Mouse (Mus musculus) liver, embryonic 16.5 days (tissue): ENCODE measurements around the gene 1110032A03Rik. TPM values are rescaled to one million over a fixed set of nuclear protein-coding genes. Genes with fewer than 3 reads are reported as not detected.

ENCODE experiments used
- ATAC-seq: fragments of 200-750 bp; cut with Nextera tagmentation; 2 replicates; pipeline ENCODE4 v1.8.0; 2017; ENCODE audit warnings: low read depth, mild to moderate bottlenecking, moderate number of reproducible peaks, moderate library complexity
- H3K27ac ChIP-seq: fragments of 300-500 bp; sonication (generic); 2 replicates; pipeline ENCODE4 v1.5.1; 2014; ENCODE audit warnings: mild to moderate bottlenecking, low read length
- H3K27me3 ChIP-seq: fragments of 300-500 bp; sonication (generic); 2 replicates; pipeline ENCODE4 v1.6.1; 2014; ENCODE audit warnings: low read depth, low read length, mixed read lengths; ENCODE audit not compliant: control insufficient read depth, insufficient read depth
- H3K36me3 ChIP-seq: fragments of 300-500 bp; sonication (generic); 2 replicates; pipeline ENCODE4 v1.6.1; 2014; ENCODE audit warnings: mild to moderate bottlenecking; ENCODE audit not compliant: control insufficient read depth, insufficient read depth
- H3K4me1 ChIP-seq: fragments of 300-500 bp; sonication (generic); 2 replicates; pipeline ENCODE4 v1.6.1; 2014; ENCODE audit warnings: low read depth, low read length, mixed read lengths; ENCODE audit not compliant: control insufficient read depth
- H3K4me2 ChIP-seq: fragments of 300-500 bp; sonication (generic); 2 replicates; pipeline ENCODE4 v1.6.1; 2014; ENCODE audit warnings: low read depth, low read length, mixed read lengths
- H3K4me3 ChIP-seq: fragments of 300-500 bp; sonication (generic); 2 replicates; pipeline ENCODE4 v1.5.1; 2014; ENCODE audit warnings: low read depth, mild to moderate bottlenecking, low read length
- H3K9ac ChIP-seq: fragments of 300-500 bp; sonication (generic); 2 replicates; pipeline ENCODE4 v1.6.1; 2014; ENCODE audit warnings: low read depth, low read length
- H3K9me3 ChIP-seq: fragments of 300-500 bp; sonication (generic); replicated peaks from 2 replicates; pipeline ENCODE4 v1.6.1; 2016; ENCODE audit warnings: low read length; ENCODE audit not compliant: control insufficient read depth
- WGBS: fragments of 180-500 bp; shearing (Covaris S2); extraction: QIAGEN DNeasy Blood & Tissue Kit; methylation state at CpG from one replicate; pipeline ENCODE4 v1.1.7; 2014; ENCODE audit not compliant: insufficient replicate concordance; 5-methylcytosine and 5-hydroxymethylcytosine counted together
- polyA plus RNA-seq: library from polyadenylated mRNA; unstranded; fragments of >200 nt; fragmentation: Nextera tagmentation; extraction: Ambion mirVana; gene quantifications from 2 replicates; pipeline ENCODE4 v1.2.1, GENCODE M21; 2015

The 1110032A03Rik gene
- polyA plus RNA-seq, 1 experiment from 2014 or later = 22.6 TPM

GRCm38 (mm10) chr9:50729600-50729999, 45.7 kb downstream of the 1110032A03Rik start:
- WGBS = 25% methylated on average over 4 of the region's 4 CpGs

GRCm38 (mm10) chr9:50727925-50728651, 47.2 kb downstream of the 1110032A03Rik start:
- Histone ChIP-seq H3K4me2 (peak overlapping the region; percentile 69), H3K9me3 (no peaks in the 10 kb centered on the region), H3K36me3 (no peaks in the 10 kb centered on the region), H3K27ac (no peak overlapping the region), H3K27me3 (peaks cover 17% of the 10 kb centered on the region), H3K4me3 (peak overlapping the region; percentile 57), H3K9ac (peak overlapping the region; percentile 28; the same call in 1 of the 2 replicates), H3K4me1 (no peaks in the 10 kb centered on the region)
- under 1% methylated on average over 45 of the region's 45 CpGs for WGBS
- ATAC-seq = peak; percentile 55

More at GRCm38 (mm10) chr9:50729600-50729999, 45.7 kb downstream of the 1110032A03Rik start:
- ATAC-seq = no peak
- Histone ChIP-seq H3K9ac (no peak overlapping the region), H3K27ac (no peak overlapping the region), H3K9me3 (no peaks in the 10 kb centered on the region), H3K27me3 (peaks cover 17% of the 10 kb centered on the region), H3K4me3 (no peak overlapping the region), H3K4me2 (no peak overlapping the region), H3K36me3 (no peaks in the 10 kb centered on the region), H3K4me1 (no peaks in the 10 kb centered on the region)

- WGBS = 13% methylated on average over 30 of the region's 30 CpGs
- H3K36me3 ChIP-seq = no peaks in the 10 kb centered on the region
- H3K9ac ChIP-seq = peak overlapping the region; percentile 28; the same call in 1 of the 2 replicates
- ATAC-seq = no peak
- peak overlapping the region; percentile 69 for H3K4me2 ChIP-seq
- peaks cover 17% of the 10 kb centered on the region for H3K27me3 ChIP-seq
- peak overlapping the region; percentile 57 for H3K4me3 ChIP-seq
- no peaks in the 10 kb centered on the region for H3K4me1 ChIP-seq
- no peaks in the 10 kb centered on the region for H3K9me3 ChIP-seq
- H3K27ac ChIP-seq = no peak overlapping the region
These were observed 48.0 kb downstream of the 1110032A03Rik start for GRCm38 (mm10) chr9:50727171-50727924.

- no peaks in the 10 kb centered on the region for H3K9me3 ChIP-seq
- H3K27me3 ChIP-seq = peaks cover 17% of the 10 kb centered on the region
- no peak overlapping the region for H3K4me2 ChIP-seq
- no peaks in the 10 kb centered on the region for H3K36me3 ChIP-seq
- H3K27ac ChIP-seq = no peak overlapping the region
- H3K4me1 ChIP-seq = no peaks in the 10 kb centered on the region
- 65% methylated on average over 8 of the region's 8 CpGs for WGBS
- no peak for ATAC-seq
- H3K9ac ChIP-seq = no peak overlapping the region
- H3K4me3 ChIP-seq = no peak overlapping the region
These were observed 49.3 kb downstream of the 1110032A03Rik start for GRCm38 (mm10) chr9:50725921-50726590.

GRCm38 (mm10) chr9:50724661-50725330, 50.5 kb downstream of the 1110032A03Rik start:
- no peak for ATAC-seq
- Histone ChIP-seq H3K9ac (no peak overlapping the region), H3K4me1 (no peaks in the 10 kb centered on the region), H3K4me3 (no peak overlapping the region), H3K27me3 (peaks cover 17% of the 10 kb centered on the region), H3K36me3 (no peaks in the 10 kb centered on the region), H3K9me3 (no peaks in the 10 kb centered on the region), H3K27ac (no peak overlapping the region), H3K4me2 (no peak overlapping the region)
- WGBS = 47% methylated on average over 3 of the region's 3 CpGs

GRCm38 (mm10) chr9:50724147-50724546, 51.2 kb downstream of the 1110032A03Rik start:
- H3K4me1 ChIP-seq = no peaks in the 10 kb centered on the region
- H3K27me3 ChIP-seq = peaks cover 17% of the 10 kb centered on the region
- 57% methylated on average over 2 of the region's 2 CpGs for WGBS
- no peaks in the 10 kb centered on the region for H3K9me3 ChIP-seq
- no peak overlapping the region for H3K4me2 ChIP-seq
- H3K27ac ChIP-seq = no peak overlapping the region
- no peak overlapping the region for H3K9ac ChIP-seq
- no peak for ATAC-seq
- H3K36me3 ChIP-seq = no peaks in the 10 kb centered on the region
- H3K4me3 ChIP-seq = no peak overlapping the region

- Histone ChIP-seq H3K36me3 (no peaks in the 10 kb centered on the region), H3K4me3 (no peak overlapping the region), H3K27ac (no peak overlapping the region), H3K9me3 (no peaks in the 10 kb centered on the region), H3K27me3 (peaks cover 17% of the 10 kb centered on the region), H3K9ac (no peak overlapping the region), H3K4me1 (no peaks in the 10 kb centered on the region), H3K4me2 (no peak overlapping the region)
- no peak for ATAC-seq
- WGBS = 53% methylated on average over 7 of the region's 7 CpGs
These were observed 51.9 kb downstream of the 1110032A03Rik start for GRCm38 (mm10) chr9:50723406-50723805.

GRCm38 (mm10) chr9:50722451-50722911, 52.8 kb downstream of the 1110032A03Rik start:
- 43% methylated on average over 8 of the region's 8 CpGs for WGBS
- Histone ChIP-seq H3K4me3 (no peak overlapping the region), H3K36me3 (no peaks in the 10 kb centered on the region), H3K27ac (no peak overlapping the region), H3K4me1 (no peaks in the 10 kb centered on the region), H3K9me3 (no peaks in the 10 kb centered on the region), H3K4me2 (no peak overlapping the region), H3K27me3 (peaks cover 8% of the 10 kb centered on the region), H3K9ac (no peak overlapping the region)
- ATAC-seq = no peak
